Mouse (Mus musculus) hematopoietic stem cell, adult 5-6 weeks (primary cell): ENCODE results near the gene Rtraf. TPM values are rescaled to one million over a fixed set of nuclear protein-coding genes. Genes with fewer than 3 reads are reported as not detected.
"Not testable (repeated sequence)": the region's sequence is repeated elsewhere in the genome, so short reads cannot be mapped to it uniquely, and the experiment has no call there.

Experiments
- ATAC-seq, 2 experiments: fragments of 125-278 bp in 1 of 2; replicated peaks in 1 of 2; 2 replicates each; pipeline ENCODE4 v1.8.0; 2016 to 2017; ENCODE audit warnings: inconsistent platforms in 2 of 2, mild to moderate bottlenecking in 2 of 2, moderate number of reproducible peaks in 2 of 2, low read depth in 1 of 2, moderate TSS enrichment in 1 of 2; ENCODE audit not compliant: low FRiP score in 2 of 2, poor library complexity in 2 of 2, severe bottlenecking in 2 of 2, insufficient read depth in 1 of 2, low TSS enrichment in 1 of 2
- total RNA-seq: library from RNA; stranded (forward); fragments of 172-1452, 232-1000 nt; gene quantifications from 2 replicates; pipeline ENCODE4 v1.2.3, GENCODE M21; 2017

The Rtraf gene
- total RNA-seq: 147 and 180 TPM in 2 replicates

- ATAC-seq: peak; percentile 96 to 99
Observed at GRCm38 (mm10) chr14:19823321-19824142, at the start of gene Rtraf. Gene Rtraf (minus strand): TSS chr14:19823824.

- no peak for ATAC-seq
Observed at GRCm38 (mm10) chr14:19867286-19867935, 43.8 kb upstream of the Rtraf start.

GRCm38 (mm10) chr14:19865121-19865520 lies 41.5 kb upstream of the Rtraf start:
- not testable (repeated sequence) for ATAC-seq

- no peak for ATAC-seq
Observed at GRCm38 (mm10) chr14:19861311-19862080, 37.9 kb upstream of the Rtraf start.

GRCm38 (mm10) chr14:19860281-19860680 lies 36.7 kb upstream of the Rtraf start:
- ATAC-seq: no peak

- ATAC-seq: no peak
Observed at GRCm38 (mm10) chr14:19858808-19859776, 35.5 kb upstream of the Rtraf start.

- ATAC-seq: no peak
Observed at GRCm38 (mm10) chr14:19858279-19858678, 34.7 kb upstream of the Rtraf start.

GRCm38 (mm10) chr14:19853471-19853870 lies 29.8 kb upstream of the Rtraf start:
- ATAC-seq: no peak

- ATAC-seq: peak; percentile 37 to 77; a peak in 2 of 4 replicates
Observed at GRCm38 (mm10) chr14:19839600-19840332, 16.1 kb upstream of the Rtraf start.

GRCm38 (mm10) chr14:19836289-19836688 lies 12.7 kb upstream of the Rtraf start:
- no peak for ATAC-seq

- no peak for ATAC-seq
Observed at GRCm38 (mm10) chr14:19825481-19825880, 1.9 kb upstream of the Rtraf start.

- ATAC-seq: no peak
Observed at GRCm38 (mm10) chr14:19821686-19822085, 1.9 kb downstream of the Rtraf start.

- peak; percentile 62 to 84; a peak in 3 of 4 replicates for ATAC-seq
Observed at GRCm38 (mm10) chr14:19817949-19818348, 5.7 kb downstream of the Rtraf start.

- no peak for ATAC-seq
Observed at GRCm38 (mm10) chr14:19813061-19813460, 10.6 kb downstream of the Rtraf start.

- no peak for ATAC-seq
Observed at GRCm38 (mm10) chr14:19809934-19810333, 13.7 kb downstream of the Rtraf start.

GRCm38 (mm10) chr14:19807858-19808257 lies 15.8 kb downstream of the Rtraf start:
- no peak for ATAC-seq
